Mouse (Mus musculus): ENCODE results near the gene Eya2.
A peak's percentile ranks its signal among the peaks of the same experiment; 100 is the strongest.

Gene Eya2

GRCm38 (mm10) chr2:165651031-165651430 lies 56.2 kb downstream of the Eya2 start:
- no peak for DNase-seq (ENCODE audit: low spot score in 2 of 2)

- no peak for DNase-seq (ENCODE audit: low spot score in 2 of 2)
Observed at GRCm38 (mm10) chr2:165652281-165652680, 57.4 kb downstream of the Eya2 start.

GRCm38 (mm10) chr2:165653001-165653921 lies 58.4 kb downstream of the Eya2 start:
- DNase-seq (ENCODE audit: low spot score in 2 of 2), result peak in 1 of 2 experiments; percentile 37

- no peak for DNase-seq (ENCODE audit: low spot score in 2 of 2)
Observed at GRCm38 (mm10) chr2:165654151-165654550, 59.3 kb downstream of the Eya2 start.

GRCm38 (mm10) chr2:165654696-165655491 lies 60.1 kb downstream of the Eya2 start:
- no peak for DNase-seq (ENCODE audit: low spot score in 2 of 2)

GRCm38 (mm10) chr2:165656541-165656940 lies 61.7 kb downstream of the Eya2 start:
- no peak for DNase-seq (ENCODE audit: low spot score in 2 of 2)

GRCm38 (mm10) chr2:165656956-165657355 lies 62.1 kb downstream of the Eya2 start:
- DNase-seq (ENCODE audit: low spot score in 2 of 2), result no peak

- DNase-seq (ENCODE audit: low spot score in 2 of 2), result no peak
Observed at GRCm38 (mm10) chr2:165659552-165659951, 64.7 kb downstream of the Eya2 start.

GRCm38 (mm10) chr2:165663266-165663665 lies 68.4 kb downstream of the Eya2 start:
- DNase-seq (ENCODE audit: low spot score in 2 of 2), result no peak

- no peak for DNase-seq (ENCODE audit: low spot score in 2 of 2)
Observed at GRCm38 (mm10) chr2:165664648-165665047, 69.8 kb downstream of the Eya2 start.

GRCm38 (mm10) chr2:165665176-165665575 lies 70.3 kb downstream of the Eya2 start:
- no peak for DNase-seq (ENCODE audit: low spot score in 2 of 2)

GRCm38 (mm10) chr2:165667096-165667495 lies 72.3 kb downstream of the Eya2 start:
- DNase-seq (ENCODE audit: low spot score in 2 of 2), result no peak

GRCm38 (mm10) chr2:165682719-165683118 lies 87.9 kb downstream of the Eya2 start:
- DNase-seq (ENCODE audit: low spot score in 2 of 2), result no peak

- DNase-seq (ENCODE audit: low spot score in 2 of 2), result no peak
Observed at GRCm38 (mm10) chr2:165687516-165687915, 92.7 kb downstream of the Eya2 start.

- no peak for DNase-seq (ENCODE audit: low spot score in 2 of 2)
Observed at GRCm38 (mm10) chr2:165688896-165689295, 94.1 kb downstream of the Eya2 start.

- no peak for DNase-seq (ENCODE audit: low spot score in 2 of 2)
Observed at GRCm38 (mm10) chr2:165691016-165691415, 96.2 kb downstream of the Eya2 start.

GRCm38 (mm10) chr2:165692944-165693660 lies 98.3 kb downstream of the Eya2 start:
- DNase-seq (ENCODE audit: low spot score in 2 of 2), result no peak

GRCm38 (mm10) chr2:165694767-165695166 lies 99.9 kb downstream of the Eya2 start:
- no peak for DNase-seq (ENCODE audit: low spot score in 2 of 2)

- no peak for DNase-seq (ENCODE audit: low spot score in 2 of 2)
Observed at GRCm38 (mm10) chr2:165700252-165700908, 105.5 kb downstream of the Eya2 start.

GRCm38 (mm10) chr2:165703033-165703805 lies 108.4 kb downstream of the Eya2 start:
- DNase-seq (ENCODE audit: low spot score in 2 of 2), result no peak

- DNase-seq (ENCODE audit: low spot score in 2 of 2), result no peak
Observed at GRCm38 (mm10) chr2:165708266-165708665, 113.4 kb downstream of the Eya2 start.

All from spleen, postnatal 4 days (tissue).